ENCODE assay signal across 9 mouse cellular contexts in genomic region chr12:85629661-85630481, GRCm38 (mm10). TPM values are rescaled to one million over a fixed set of nuclear protein-coding genes. Genes with fewer than 3 reads are reported as not detected.
DNase-seq lines count a peak whose midpoint lies in the region; ATAC-seq and TF ChIP-seq lines count a peak whose summit lies in the region.
"Had no signal": no experiment of that assay in that cellular context is flagged by ENCODE, and none has a peak within 500 bp of the region (broad histone marks: within the 10 kb centered on the region; RNA-seq: fewer than 3 reads in every experiment).

No protein-coding gene starts in this region.

- 34% methylated on average over 21 of the region's 21 CpGs for WGBS in kidney, adult 2 months
- 73% methylated on average over 21 of the region's 21 CpGs for WGBS in forebrain, postnatal 0 days

- peaks cover 8% of the 10 kb centered on the region; the same call in 1 of the 2 replicates for H3K4me1 ChIP-seq in kidney, adult 2 months (ENCODE audit: control insufficient read depth, insufficient read depth, low read length)
- H3K4me1 ChIP-seq in forebrain, postnatal 0 days (ENCODE audit: insufficient read depth) = no peaks in the 10 kb centered on the region

- no peak for TF ChIP-seq CTCF in kidney, adult 2 months (conservative IDR thresholded peaks at IDR 0.05; ENCODE audit: insufficient read depth, insufficient read length, low read depth, low read length)
- no peak for TF ChIP-seq CTCF in forebrain, postnatal 0 days (IDR thresholded peaks at IDR 0.05; ENCODE audit: low read depth)

- intact Hi-C loops in heart, postnatal 14 days (cut with DNase I) = no loop called here

- TF ChIP-seq POLR2A in kidney, adult 2 months (IDR thresholded peaks at IDR 0.05; ENCODE audit: low read depth, low read length) = no peak

- H3K27me3 ChIP-seq in kidney, adult 2 months (replicated peaks; ENCODE audit: control insufficient read depth, insufficient read depth, low read length) = no peaks in the 10 kb centered on the region
- H3K27me3 ChIP-seq in forebrain, postnatal 0 days (ENCODE audit: insufficient read depth, low read length) = no peaks in the 10 kb centered on the region

- peak; percentile 92 for ATAC-seq in megakaryocyte, adult 5-6 weeks (ENCODE audit: poor library complexity, severe bottlenecking)
- ATAC-seq in forebrain, postnatal 0 days = no peak

- peak; percentile 62 for DNase-seq in kidney, adult 2 months
- DNase-seq in kidney, postnatal 10 days = no peak
- DNase-seq in cerebellum, adult 9-10 months = peak; percentile 67
- DNase-seq in heart, postnatal 14 days = peak; percentile 44 to 68
- no peak for DNase-seq in forebrain, postnatal 0 days
- no peak for DNase-seq in frontal cortex, adult 2 months (ENCODE audit: extremely low spot score in 1 of 2, low spot score in 1 of 2)
- DNase-seq in layer of hippocampus, adult 9-10 months (ENCODE audit: low spot score) = no peak

- H3K9ac ChIP-seq in forebrain, postnatal 0 days = no peak overlapping the region

- no peak overlapping the region for H3K4me3 ChIP-seq in kidney, adult 2 months (ENCODE audit: insufficient read depth, low read depth, low read length)
- H3K4me3 ChIP-seq in forebrain, postnatal 0 days (ENCODE audit: low read depth, low read length) = no peak overlapping the region

- H3K4me2 ChIP-seq in forebrain, postnatal 0 days (ENCODE audit: low read depth) = no peak overlapping the region

- no peaks in the 10 kb centered on the region for H3K36me3 ChIP-seq in kidney, adult 2 months (ENCODE audit: control insufficient read depth, insufficient read depth, low read length)
- H3K36me3 ChIP-seq in forebrain, postnatal 0 days (ENCODE audit: insufficient read depth) = peaks cover 5% of the 10 kb centered on the region; the same call in 1 of the 2 replicates

- H3K9me3 ChIP-seq in forebrain, postnatal 0 days (ENCODE audit: low read length) = no peaks in the 10 kb centered on the region

- peak overlapping the region; percentile 28; the same call in 1 of the 2 replicates for H3K27ac ChIP-seq in kidney, adult 2 months (ENCODE audit: insufficient read depth, low read depth, low read length)
- no peak overlapping the region for H3K27ac ChIP-seq in forebrain, postnatal 0 days (ENCODE audit: low read depth, low read length)
- H3K27ac ChIP-seq: macrophage had no signal

RNA-seq across cellular contexts. Expression of gene Jdp2, which starts 31.0 kb away (rescaled TPM):
- polyA plus RNA-seq in kidney, adult 2 months (2012; rRNA removed) = 6.2 and 7.7 TPM in 2 replicates
- 10 to 100 TPM; 15.6 to 20.0 TPM for total RNA-seq in heart, postnatal 14 days (2021)
- 15.6 and 18.1 TPM in 2 replicates for total RNA-seq in megakaryocyte, adult 5-6 weeks (2015)
- total RNA-seq in megakaryocyte, adult 5-6 weeks (2017) = 33.3 and 38.9 TPM in 2 replicates
- total RNA-seq in forebrain, postnatal 0 days (2014; rRNA removed) = 10.4 and 17.2 TPM in 2 replicates
- 0.24 and 0.60 TPM in 2 replicates for polyA plus RNA-seq in forebrain, postnatal 0 days (2015; fragmentation: Nextera tagmentation; extraction: Ambion mirVana)
- polyA plus RNA-seq in frontal cortex, adult 2 months (2012; rRNA removed) = 45.8 and 51.8 TPM in 2 replicates

RNA-seq across cellular contexts. Expression of gene Batf, which starts 56.6 kb away (rescaled TPM):
- polyA plus RNA-seq in kidney, adult 2 months (2012; rRNA removed) = 1.7 and 2.0 TPM in 2 replicates
- total RNA-seq in heart, postnatal 14 days (2021) = 1 to 10 TPM; 1.1 to 1.2 TPM
- total RNA-seq in megakaryocyte, adult 5-6 weeks (2015) = 10.6 and 11.5 TPM in 2 replicates
- 31.5 and 41.2 TPM in 2 replicates for total RNA-seq in megakaryocyte, adult 5-6 weeks (2017)
- 0.77 TPM in 1 of 2 replicates, not detected in the other for total RNA-seq in forebrain, postnatal 0 days (2014; rRNA removed)
- 0.65 and 1.3 TPM in 2 replicates for polyA plus RNA-seq in forebrain, postnatal 0 days (2015; fragmentation: Nextera tagmentation; extraction: Ambion mirVana)
- 0.56 and 0.74 TPM in 2 replicates for polyA plus RNA-seq in frontal cortex, adult 2 months (2012; rRNA removed)

Comparison
In these comparisons a context has a peak if more than half of its experiments do, and no peak if none do; other contexts are left out.
1. DNase-seq: peak in kidney, adult 2 months (single experiment), cerebellum, adult 9-10 months (single experiment) and heart, postnatal 14 days (2 of 2); none in kidney, postnatal 10 days (single experiment), forebrain, postnatal 0 days (single experiment), frontal cortex, adult 2 months (0 of 2) and layer of hippocampus, adult 9-10 months (single experiment).